Mouse (Mus musculus) CH12.LX (cell line): ENCODE measurements around the gene Sik3. TPM values are rescaled to one million over a fixed set of nuclear protein-coding genes. Genes with fewer than 3 reads are reported as not detected.

Source experiments
- DNase-seq: peaks from one replicate; pipeline ENCODE4 v3.0.0-alpha.2; 2013; ENCODE audit errors: extremely low read depth
- H3K27ac ChIP-seq: 2 replicates; pipeline ENCODE4 v1.5.1; 2012; ENCODE audit warnings: low read depth, mild to moderate bottlenecking, control low read depth, moderate library complexity; ENCODE audit not compliant: insufficient read depth
- H3K27me3 ChIP-seq: replicated peaks from 2 replicates; pipeline ENCODE3; 2012; ENCODE audit warnings: inconsistent platforms
- H3K36me3 ChIP-seq, 2 experiments: replicated peaks in 1 of 2; 2 replicates each; pipeline versions ENCODE3 to v1.6.1; 2012; ENCODE audit warnings: inconsistent platforms in 1 of 2, low read length in 1 of 2, mild to moderate bottlenecking in 1 of 2, mixed read lengths in 1 of 2, moderate library complexity in 1 of 2; ENCODE audit not compliant: control insufficient read depth in 1 of 2, insufficient read depth in 1 of 2
- H3K4me1 ChIP-seq, 2 experiments: 2 replicates each; pipeline ENCODE4 v1.6.1; 2012; ENCODE audit warnings: inconsistent platforms in 1 of 2, moderate library complexity in 1 of 2; ENCODE audit not compliant: insufficient read depth in 2 of 2, control insufficient read depth in 1 of 2
- H3K4me2 ChIP-seq: 2 replicates; pipeline ENCODE4 v1.6.1; 2012; ENCODE audit warnings: low read depth, mild to moderate bottlenecking, control low read depth; ENCODE audit not compliant: poor library complexity, insufficient read depth, severe bottlenecking
- H3K4me3 ChIP-seq, 3 experiments: fragments of 150-350 bp in 1 of 3; sonication (generic) in 1 of 3; replicated peaks in 1 of 3; 2 replicates each; pipeline versions ENCODE3 to v1.5.1; 2011 to 2012; ENCODE audit warnings: low read depth in 2 of 3, low read length in 2 of 3, mild to moderate bottlenecking in 2 of 3, moderate library complexity in 2 of 3, control low read depth in 1 of 3, improper control_type of control experiment in 1 of 3, inconsistent platforms in 1 of 3, mixed read lengths in 1 of 3; ENCODE audit not compliant: poor library complexity in 1 of 3
- H3K79me2 ChIP-seq: replicated peaks from 2 replicates; pipeline ENCODE4 v1.6.1; 2012; ENCODE audit warnings: mild to moderate bottlenecking, moderate library complexity; ENCODE audit not compliant: control insufficient read depth, poor library complexity, insufficient read depth, severe bottlenecking; ENCODE audit errors: extremely low read depth
- H3K9ac ChIP-seq: 2 replicates; pipeline ENCODE4 v1.6.1; 2012; ENCODE audit warnings: low read depth, mild to moderate bottlenecking, control low read depth, moderate library complexity; ENCODE audit not compliant: insufficient read depth
- H3K9me3 ChIP-seq: replicated peaks from 2 replicates; pipeline ENCODE3; 2012; ENCODE audit warnings: low read length, inconsistent platforms, mixed read lengths
- BHLHE40 ChIP-seq: IDR thresholded peaks from 2 replicates; pipeline ENCODE4 v1.6.1; 2011; ENCODE audit warnings: mild to moderate bottlenecking, low read depth, low read length, improper control_type of control experiment
- CHD1 ChIP-seq: IDR thresholded peaks from 2 replicates; pipeline ENCODE4 v1.6.1; 2012; ENCODE audit warnings: low read depth, low read length, improper control_type of control experiment, inconsistent platforms
- CHD2 ChIP-seq: IDR thresholded peaks from 2 replicates; pipeline ENCODE4 v1.6.1; 2011; ENCODE audit warnings: low read length, improper control_type of control experiment
- CTCF ChIP-seq, 2 experiments: IDR thresholded peaks in 1 of 2; conservative IDR thresholded peaks in 1 of 2; 2 replicates each; pipeline ENCODE4 v1.5.1; 2011 to 2012; ENCODE audit warnings: low read depth in 2 of 2, low read length in 2 of 2, improper control_type of control experiment in 1 of 2, inconsistent platforms in 1 of 2, mild to moderate bottlenecking in 1 of 2, moderate library complexity in 1 of 2
- ELF1 ChIP-seq: IDR thresholded peaks from 2 replicates; pipeline ENCODE4 v1.6.1; 2014; ENCODE audit warnings: low read depth, mild to moderate bottlenecking, inconsistent platforms, low read length, improper control_type of control experiment
- ETS1 ChIP-seq: conservative IDR thresholded peaks from 2 replicates; pipeline ENCODE4 v1.6.1; 2012; ENCODE audit warnings: low read depth, mild to moderate bottlenecking, inconsistent platforms, low read length, improper control_type of control experiment, moderate library complexity
- GABPA ChIP-seq: IDR thresholded peaks from 2 replicates; pipeline ENCODE4 v1.6.1; 2012; ENCODE audit warnings: low read depth, low read length, improper control_type of control experiment, inconsistent platforms; ENCODE audit not compliant: insufficient replicate concordance
- IRF4 ChIP-seq: IDR thresholded peaks from 2 replicates; pipeline ENCODE4 v1.6.1; 2014; ENCODE audit warnings: low read depth, mild to moderate bottlenecking, inconsistent platforms, low read length, improper control_type of control experiment
- JUN ChIP-seq: IDR thresholded peaks from 2 replicates; pipeline ENCODE4 v1.6.1; 2011; ENCODE audit warnings: low read depth, mild to moderate bottlenecking, low read length, improper control_type of control experiment, moderate library complexity; ENCODE audit not compliant: insufficient read depth
- MAX ChIP-seq: IDR thresholded peaks from 2 replicates; pipeline ENCODE4 v1.6.1; 2011; ENCODE audit warnings: low read length, improper control_type of control experiment
- MAZ ChIP-seq: IDR thresholded peaks from 2 replicates; pipeline ENCODE4 v1.6.1; 2012; ENCODE audit warnings: low read depth, mild to moderate bottlenecking, inconsistent platforms, low read length, improper control_type of control experiment, moderate library complexity
- MXI1 ChIP-seq: IDR thresholded peaks from 2 replicates; pipeline ENCODE4 v1.6.1; 2011; ENCODE audit warnings: mild to moderate bottlenecking, low read depth, low read length, improper control_type of control experiment
- POLR2A ChIP-seq: IDR thresholded peaks from 2 replicates; pipeline ENCODE4 v1.6.1; 2011; ENCODE audit warnings: low read depth, mild to moderate bottlenecking, improper control_type of control experiment, low read length
- POLR2AphosphoS2 ChIP-seq: IDR thresholded peaks from 2 replicates; pipeline ENCODE4 v1.6.1; 2011; ENCODE audit warnings: low read depth, low read length, improper control_type of control experiment
- RAD21 ChIP-seq: IDR thresholded peaks from 2 replicates; pipeline ENCODE4 v1.6.1; 2011; ENCODE audit warnings: low read depth, mild to moderate bottlenecking, low read length, improper control_type of control experiment, moderate library complexity
- SIN3A ChIP-seq: IDR thresholded peaks from 2 replicates; pipeline ENCODE4 v1.6.1; 2012; ENCODE audit warnings: low read length, improper control_type of control experiment, inconsistent platforms
- USF1 ChIP-seq: IDR thresholded peaks from 2 replicates; pipeline ENCODE4 v1.6.1; 2014; ENCODE audit warnings: low read depth, mild to moderate bottlenecking, inconsistent platforms, low read length, improper control_type of control experiment
- USF2 ChIP-seq: conservative IDR thresholded peaks from 2 replicates; pipeline ENCODE4 v1.6.1; 2011; ENCODE audit warnings: low read depth, low read length, improper control_type of control experiment
- ZMIZ1 ChIP-seq: IDR thresholded peaks from 2 replicates; pipeline ENCODE4 v1.6.1; 2012; ENCODE audit warnings: low read depth, mild to moderate bottlenecking, inconsistent platforms, low read length, improper control_type of control experiment
- ZNF384 ChIP-seq: IDR thresholded peaks from 2 replicates; pipeline ENCODE4 v1.6.1; 2012; ENCODE audit warnings: low read depth, low read length, improper control_type of control experiment, inconsistent platforms
- dilution Hi-C: fragments of 300-500 bp; cut with MboI; formaldehyde crosslinking; loops from 2 replicates; pipeline ENCODE4 v1.14.3; 2020; ENCODE audit warnings: low sequenced_read_pairs; ENCODE audit not compliant: extremely low pct_unique_long_range_greater_than_20kb, extremely low pct_ligation_motif_present
- in situ Hi-C: fragments of 300-500 bp; cut with MboI; formaldehyde crosslinking; loops from 3 replicates; pipeline ENCODE4 v1.14.3; 2019; ENCODE audit warnings: low sequenced_read_pairs, low pct_ligation_motif_present, low pct_unique_long_range_greater_than_20kb, mixed read lengths
- polyA plus RNA-seq: library from polyadenylated mRNA; unstranded; fragments of >175 nt; gene quantifications from 2 replicates; pipeline ENCODE4 v1.2.1, GENCODE M21; 2012; ENCODE audit warnings: low read depth; ENCODE audit not compliant: insufficient read length
- total RNA-seq, 2 experiments: library from RNA; depleted of rRNA; stranded (reverse); fragments of 300-350 nt in 1 of 2; fragments of >200 nt in 1 of 2; gene quantifications; 2 replicates each; pipeline ENCODE4 v1.2.3; 2012 to 2014

Gene Sik3
- total and polyA plus RNA-seq, 3 experiments, result 14.9 to 29.8 (median 21.4) TPM

GRCm38 (mm10) chr9:46192642-46193041 is 180.0 kb downstream of the Sik3 start:
- H3K4me3 ChIP-seq, result no peak overlapping the region
- peaks cover 0 to 17% of the 10 kb centered on the region in 2 experiments; a peak in 3 of 4 replicates for H3K4me1 ChIP-seq
- dilution Hi-C loops (no loop called here), in situ Hi-C loops (no loop called here)
- peaks cover 41 to 77% of the 10 kb centered on the region in 2 experiments for H3K36me3 ChIP-seq
- no peaks in the 10 kb centered on the region for H3K9me3 ChIP-seq
- H3K4me2 ChIP-seq, result no peak overlapping the region
- no peaks in the 10 kb centered on the region for H3K79me2 ChIP-seq
- no peak overlapping the region for H3K27ac ChIP-seq
- H3K27me3 ChIP-seq, result no peaks in the 10 kb centered on the region
- peak; percentile 86 for TF ChIP-seq ZNF384
- TF ChIP-seq USF1, result peak; percentile 71
- no peak for TF ChIP-seq MAX
- TF ChIP-seq BHLHE40, result peak; percentile 80
- peak; percentile 83 for TF ChIP-seq USF2
- no peak for TF ChIP-seq GABPA
- H3K9ac ChIP-seq, result no peak overlapping the region
- DNase-seq, result peak; percentile 39

GRCm38 (mm10) chr9:46194809-46195208 is 182.2 kb downstream of the Sik3 start:
- in situ Hi-C loops (loop anchor here (5.0 kb wide), 1 partner anchor 203 kb away; no protein-coding TSS in a partner anchor), dilution Hi-C loops (no loop called here)
- no peak overlapping the region for H3K9ac ChIP-seq
- H3K9me3 ChIP-seq, result no peaks in the 10 kb centered on the region
- H3K79me2 ChIP-seq, result no peaks in the 10 kb centered on the region
- no peak overlapping the region for H3K27ac ChIP-seq
- H3K36me3 ChIP-seq, result peaks cover 57 to 81% of the 10 kb centered on the region in 2 experiments
- H3K27me3 ChIP-seq, result no peaks in the 10 kb centered on the region
- no peak overlapping the region for H3K4me3 ChIP-seq
- no peak for TF ChIP-seq POLR2AphosphoS2
- TF ChIP-seq CHD1, result no peak
- TF ChIP-seq POLR2A, result no peak
- TF ChIP-seq SIN3A, result no peak
- no peak for TF ChIP-seq CTCF (conservative IDR thresholded peaks at IDR 0.05 in 1 of 2, IDR thresholded peaks at IDR 0.05 in 1 of 2; ENCODE audit: low read depth in 2 of 2, low read length in 2 of 2)
- TF ChIP-seq ETS1, result no peak
- no peak for TF ChIP-seq JUN
- no peak for TF ChIP-seq MAZ
- TF ChIP-seq RAD21, result no peak
- no peak for TF ChIP-seq USF2
- no peak for TF ChIP-seq MXI1
- no peak for TF ChIP-seq CHD2
- no peak for TF ChIP-seq ZMIZ1
- TF ChIP-seq IRF4, result no peak
- TF ChIP-seq ELF1, result no peak
- DNase-seq, result no peak
- H3K4me2 ChIP-seq, result no peak overlapping the region
- H3K4me1 ChIP-seq, result peaks cover 0 to 17% of the 10 kb centered on the region in 2 experiments; a peak in 2 of 4 replicates
